Mouse (Mus musculus): ENCODE measurements around the gene Commd6. TPM values are rescaled to one million over a fixed set of nuclear protein-coding genes. Genes with fewer than 3 reads are reported as not detected.
A peak's percentile ranks its signal among the peaks of the same experiment; 100 is the strongest.

Commd6 gene
- polyA plus RNA-seq, 1 experiment from 2014 or later, result 86.7 TPM

GRCm38 (mm10) chr14:101653581-101654525, 13.4 kb upstream of the Commd6 start, which contains the start of gene Uchl3:
Uchl3 (plus strand) TSS chr14:101653967.
- peaks cover 4% of the 10 kb centered on the region for H3K4me1 ChIP-seq
- peak within 1 kb of the TSS; percentile 98 for H3K4me3 ChIP-seq
- H3K9ac ChIP-seq, result peak within 1 kb of the TSS; percentile 86
- peak within 1 kb of the TSS; percentile 22; the same call in 1 of the 2 replicates for H3K27ac ChIP-seq
- peak within 1 kb of the TSS; percentile 95 for H3K4me2 ChIP-seq (replicated peaks)
- no peaks in the 10 kb centered on the region for H3K9me3 ChIP-seq
- no peaks in the 10 kb centered on the region for H3K27me3 ChIP-seq
- WGBS, result under 1% methylated on average over 81 of the region's 81 CpGs
- peak; percentile 93 for ATAC-seq (ENCODE audit: low FRiP score, low read depth)
- H3K36me3 ChIP-seq, result no peaks in the 10 kb centered on the region

- ATAC-seq (ENCODE audit: low FRiP score, low read depth), result no peak
- Histone ChIP-seq H3K4me3 (no peak overlapping the region), H3K4me1 (peaks cover 4% of the 10 kb centered on the region), H3K9ac (no peak overlapping the region), H3K4me2 (replicated peaks) (no peak overlapping the region), H3K27ac (no peak overlapping the region), H3K36me3 (no peaks in the 10 kb centered on the region), H3K9me3 (no peaks in the 10 kb centered on the region), H3K27me3 (no peaks in the 10 kb centered on the region)
- WGBS, result 93% methylated on average over 6 of the region's 6 CpGs
Measured at GRCm38 (mm10) chr14:101652571-101652970, 12.1 kb upstream of the Commd6 start.

GRCm38 (mm10) chr14:101650551-101650950, 10.1 kb upstream of the Commd6 start:
- no peak for ATAC-seq (ENCODE audit: low FRiP score, low read depth)
- no peaks in the 10 kb centered on the region for H3K36me3 ChIP-seq
- peaks cover 4% of the 10 kb centered on the region for H3K4me1 ChIP-seq
- no peak overlapping the region for H3K4me3 ChIP-seq
- WGBS, result 69% methylated on average over 4 of the region's 4 CpGs
- H3K4me2 ChIP-seq (replicated peaks), result no peak overlapping the region
- H3K9ac ChIP-seq, result no peak overlapping the region
- H3K27me3 ChIP-seq, result no peaks in the 10 kb centered on the region
- no peak overlapping the region for H3K27ac ChIP-seq
- H3K9me3 ChIP-seq, result no peaks in the 10 kb centered on the region

GRCm38 (mm10) chr14:101644948-101645347, 4.5 kb upstream of the Commd6 start:
- H3K4me2 ChIP-seq (replicated peaks), result no peak overlapping the region
- H3K9me3 ChIP-seq, result no peaks in the 10 kb centered on the region
- no peaks in the 10 kb centered on the region for H3K36me3 ChIP-seq
- H3K27ac ChIP-seq, result no peak overlapping the region
- no peak for ATAC-seq (ENCODE audit: low FRiP score, low read depth)
- H3K9ac ChIP-seq, result no peak overlapping the region
- H3K4me1 ChIP-seq, result no peaks in the 10 kb centered on the region
- H3K27me3 ChIP-seq, result no peaks in the 10 kb centered on the region
- WGBS, result 85% methylated on average over 1 of the region's 1 CpGs
- H3K4me3 ChIP-seq, result no peak overlapping the region

- no peaks in the 10 kb centered on the region for H3K9me3 ChIP-seq
- H3K4me3 ChIP-seq, result no peak overlapping the region
- ATAC-seq (ENCODE audit: low FRiP score, low read depth), result no peak
- H3K9ac ChIP-seq, result no peak overlapping the region
- no peak overlapping the region for H3K4me2 ChIP-seq (replicated peaks)
- no peak overlapping the region for H3K27ac ChIP-seq
- H3K27me3 ChIP-seq, result no peaks in the 10 kb centered on the region
- 91% methylated on average over 6 of the region's 6 CpGs for WGBS
- H3K4me1 ChIP-seq, result peaks cover 6% of the 10 kb centered on the region; the same call in 1 of the 2 replicates
- H3K36me3 ChIP-seq, result peaks cover 29% of the 10 kb centered on the region
Measured at GRCm38 (mm10) chr14:101637381-101637780, 3.1 kb downstream of the Commd6 start.

GRCm38 (mm10) chr14:101635765-101636164, 4.7 kb downstream of the Commd6 start:
- no peak overlapping the region for H3K4me3 ChIP-seq
- H3K9ac ChIP-seq, result no peak overlapping the region
- no peaks in the 10 kb centered on the region for H3K27me3 ChIP-seq
- H3K4me2 ChIP-seq (replicated peaks), result no peak overlapping the region
- H3K27ac ChIP-seq, result no peak overlapping the region
- H3K4me1 ChIP-seq, result peaks cover 6% of the 10 kb centered on the region; the same call in 1 of the 2 replicates
- WGBS, result 93% methylated on average over 1 of the region's 1 CpGs
- no peak for ATAC-seq (ENCODE audit: low FRiP score, low read depth)
- H3K9me3 ChIP-seq, result no peaks in the 10 kb centered on the region
- peaks cover 37% of the 10 kb centered on the region for H3K36me3 ChIP-seq

GRCm38 (mm10) chr14:101630548-101630947, 9.9 kb downstream of the Commd6 start:
- Histone ChIP-seq H3K27ac (no peak overlapping the region), H3K27me3 (no peaks in the 10 kb centered on the region), H3K9ac (no peak overlapping the region), H3K4me3 (no peak overlapping the region), H3K9me3 (no peaks in the 10 kb centered on the region), H3K36me3 (peaks cover 31% of the 10 kb centered on the region), H3K4me2 (replicated peaks) (no peak overlapping the region), H3K4me1 (no peaks in the 10 kb centered on the region)
- WGBS, result 87% methylated on average over 2 of the region's 2 CpGs
- no peak for ATAC-seq (ENCODE audit: low FRiP score, low read depth)

GRCm38 (mm10) chr14:101617680-101618079, 22.8 kb downstream of the Commd6 start:
- Histone ChIP-seq H3K4me1 (no peaks in the 10 kb centered on the region), H3K27ac (no peak overlapping the region), H3K9ac (no peak overlapping the region), H3K9me3 (no peaks in the 10 kb centered on the region), H3K4me3 (no peak overlapping the region), H3K4me2 (replicated peaks) (no peak overlapping the region), H3K27me3 (no peaks in the 10 kb centered on the region), H3K36me3 (no peaks in the 10 kb centered on the region)
- 85% methylated on average over 5 of the region's 5 CpGs for WGBS
- no peak for ATAC-seq (ENCODE audit: low FRiP score, low read depth)

- no peak overlapping the region for H3K27ac ChIP-seq
- H3K36me3 ChIP-seq, result no peaks in the 10 kb centered on the region
- no peak for ATAC-seq (ENCODE audit: low FRiP score, low read depth)
- H3K9me3 ChIP-seq, result no peaks in the 10 kb centered on the region
- H3K4me2 ChIP-seq (replicated peaks), result no peak overlapping the region
- H3K4me1 ChIP-seq, result no peaks in the 10 kb centered on the region
- no peak overlapping the region for H3K4me3 ChIP-seq
- no peak overlapping the region for H3K9ac ChIP-seq
- WGBS, result 71% methylated on average over 9 of the region's 9 CpGs
- H3K27me3 ChIP-seq, result no peaks in the 10 kb centered on the region
Measured at GRCm38 (mm10) chr14:101616178-101616577, 24.3 kb downstream of the Commd6 start.

- Histone ChIP-seq H3K36me3 (no peaks in the 10 kb centered on the region), H3K4me2 (replicated peaks) (no peak overlapping the region), H3K9ac (no peak overlapping the region), H3K27ac (no peak overlapping the region), H3K4me1 (no peaks in the 10 kb centered on the region), H3K27me3 (no peaks in the 10 kb centered on the region), H3K9me3 (no peaks in the 10 kb centered on the region), H3K4me3 (no peak overlapping the region)
- 61% methylated on average over 1 of the region's 1 CpGs for WGBS
- no peak for ATAC-seq (ENCODE audit: low FRiP score, low read depth)
Measured at GRCm38 (mm10) chr14:101613206-101613605, 27.3 kb downstream of the Commd6 start.

- 80% methylated on average over 10 of the region's 10 CpGs for whole genome bisulfite sequencing
- 0 out of 2 replicates have a peak, but pooled peaks cover 4% of the 10 kb centered on the region for H3K27me3 ChIP-seq
Measured at GRCm38 (mm10) chr14:101610701-101611100, 29.8 kb downstream of the Commd6 start.

GRCm38 (mm10) chr14:101608519-101609368, 31.7 kb downstream of the Commd6 start, which contains the start of gene Tbc1d4:
Tbc1d4 (minus strand) TSS chr14:101609191.
- 0 out of 2 replicates have a peak, but pooled peaks cover 4% of the 10 kb centered on the region for H3K27me3 ChIP-seq
- H3K9ac ChIP-seq, result peak within 1 kb of the TSS; percentile 81
- WGBS, result under 1% methylated on average over 58 of the region's 62 CpGs
- peak; percentile 89 for ATAC-seq (ENCODE audit: low FRiP score, low read depth)
- peak within 1 kb of the TSS; percentile 99 for H3K4me2 ChIP-seq (replicated peaks)
- H3K36me3 ChIP-seq, result no peaks in the 10 kb centered on the region
- H3K4me1 ChIP-seq, result peaks cover 8% of the 10 kb centered on the region; the same call in 1 of the 2 replicates
- H3K4me3 ChIP-seq, result peak within 1 kb of the TSS; percentile 81
- no peaks in the 10 kb centered on the region for H3K9me3 ChIP-seq
- H3K27ac ChIP-seq, result peak within 1 kb of the TSS; percentile 65

More at GRCm38 (mm10) chr14:101610701-101611100, 29.8 kb downstream of the Commd6 start:
- Histone ChIP-seq H3K36me3 (no peaks in the 10 kb centered on the region), H3K9me3 (no peaks in the 10 kb centered on the region), H3K4me3 (no peak overlapping the region), H3K27ac (no peak overlapping the region), H3K9ac (no peak overlapping the region), H3K4me1 (peaks cover 8% of the 10 kb centered on the region; the same call in 1 of the 2 replicates), H3K4me2 (replicated peaks) (no peak overlapping the region)
- ATAC-seq (ENCODE audit: low FRiP score, low read depth), result no peak

Data from limb, embryonic 13.5 days (tissue).